Mouse (Mus musculus): ENCODE measurements around the gene Grin2d. TPM values are rescaled to one million over a fixed set of nuclear protein-coding genes. Genes with fewer than 3 reads are reported as not detected.

Grin2d gene
- total and polyA plus RNA-seq, 2 experiments from 2014 or later = 4.4 to 37.8 TPM

GRCm38 (mm10) chr7:45813787-45814779, 64.1 kb downstream of the Grin2d start, which contains the start of gene Cyth2:
Gene Cyth2, minus strand, starts transcription at chr7:45814581.
- Histone ChIP-seq H3K9ac (replicated peaks; ENCODE audit: low read length) (peak within 1 kb of the TSS; percentile 96), H3K36me3 (ENCODE audit: insufficient read depth, low read length) (peaks cover 35% of the 10 kb centered on the region), H3K4me1 (ENCODE audit: insufficient read depth, low read length) (peaks cover 24% of the 10 kb centered on the region), H3K27ac (peak within 1 kb of the TSS; percentile 99), H3K4me2 (ENCODE audit: low read depth, low read length) (peak within 1 kb of the TSS; percentile 93), H3K9me3 (ENCODE audit: low read length) (no peaks in the 10 kb centered on the region), H3K4me3 (ENCODE audit: low read length) (peak within 1 kb of the TSS; percentile 72), H3K27me3 (ENCODE audit: insufficient read depth, low read length) (no peaks in the 10 kb centered on the region)
- peak; percentile 100 for DNase-seq (ENCODE audit: low spot score)
- WGBS = 3% methylated on average over 75 of the region's 92 CpGs
- no peak for TF ChIP-seq CTCF (IDR thresholded peaks at IDR 0.05; ENCODE audit: low read depth)
- ATAC-seq = peak; percentile 98

- DNase-seq (ENCODE audit: low spot score) (no peak), ATAC-seq (no peak)
- peak overlapping the region; percentile 93 for H3K4me2 ChIP-seq (ENCODE audit: low read depth, low read length)
- peaks cover 47% of the 10 kb centered on the region for H3K36me3 ChIP-seq (ENCODE audit: insufficient read depth, low read length)
- TF ChIP-seq CTCF (IDR thresholded peaks at IDR 0.05; ENCODE audit: low read depth) = no peak
- no peak overlapping the region for H3K27ac ChIP-seq
- H3K9me3 ChIP-seq (ENCODE audit: low read length) = no peaks in the 10 kb centered on the region
- H3K4me3 ChIP-seq (ENCODE audit: low read length) = peak overlapping the region; percentile 72
- peak overlapping the region; percentile 96; the same call in 1 of the 2 replicates for H3K9ac ChIP-seq (replicated peaks; ENCODE audit: low read length)
- H3K27me3 ChIP-seq (ENCODE audit: insufficient read depth, low read length) = no peaks in the 10 kb centered on the region
- peaks cover 24% of the 10 kb centered on the region for H3K4me1 ChIP-seq (ENCODE audit: insufficient read depth, low read length)
- WGBS = 86% methylated on average over 8 of the region's 8 CpGs
These were observed 65.3 kb downstream of the Grin2d start for GRCm38 (mm10) chr7:45812921-45813320.

GRCm38 (mm10) chr7:45809276-45810075, 68.7 kb downstream of the Grin2d start:
- no peak for TF ChIP-seq CTCF (IDR thresholded peaks at IDR 0.05; ENCODE audit: low read depth)
- no peak overlapping the region for H3K4me3 ChIP-seq (ENCODE audit: low read length)
- H3K9me3 ChIP-seq (ENCODE audit: low read length) = no peaks in the 10 kb centered on the region
- H3K9ac ChIP-seq (replicated peaks; ENCODE audit: low read length) = no peak overlapping the region
- ATAC-seq = no peak
- H3K27ac ChIP-seq = peak overlapping the region; percentile 26; the same call in 1 of the 2 replicates
- H3K36me3 ChIP-seq (ENCODE audit: insufficient read depth, low read length) = peaks cover 60% of the 10 kb centered on the region
- no peaks in the 10 kb centered on the region for H3K27me3 ChIP-seq (ENCODE audit: insufficient read depth, low read length)
- no peak for DNase-seq (ENCODE audit: low spot score)
- 62% methylated on average over 14 of the region's 14 CpGs for WGBS
- peaks cover 11% of the 10 kb centered on the region; the same call in 1 of the 2 replicates for H3K4me1 ChIP-seq (ENCODE audit: insufficient read depth, low read length)
- no peak overlapping the region for H3K4me2 ChIP-seq (ENCODE audit: low read depth, low read length)

GRCm38 (mm10) chr7:45808471-45808870, 69.7 kb downstream of the Grin2d start:
- H3K9me3 ChIP-seq (ENCODE audit: low read length) = no peaks in the 10 kb centered on the region
- peaks cover 70% of the 10 kb centered on the region for H3K36me3 ChIP-seq (ENCODE audit: insufficient read depth, low read length)
- H3K27me3 ChIP-seq (ENCODE audit: insufficient read depth, low read length) = no peaks in the 10 kb centered on the region
- no peak for DNase-seq (ENCODE audit: low spot score)
- 40% methylated on average over 11 of the region's 11 CpGs for WGBS
- H3K9ac ChIP-seq (replicated peaks; ENCODE audit: low read length) = no peak overlapping the region
- peaks cover 11% of the 10 kb centered on the region; the same call in 1 of the 2 replicates for H3K4me1 ChIP-seq (ENCODE audit: insufficient read depth, low read length)
- peak overlapping the region; percentile 26; the same call in 1 of the 2 replicates for H3K27ac ChIP-seq
- no peak overlapping the region for H3K4me3 ChIP-seq (ENCODE audit: low read length)
- TF ChIP-seq CTCF (IDR thresholded peaks at IDR 0.05; ENCODE audit: low read depth) = no peak
- ATAC-seq = no peak
- no peak overlapping the region for H3K4me2 ChIP-seq (ENCODE audit: low read depth, low read length)

GRCm38 (mm10) chr7:45805941-45806340, 72.2 kb downstream of the Grin2d start:
- Histone ChIP-seq H3K4me3 (ENCODE audit: low read length) (no peak overlapping the region), H3K27ac (no peak overlapping the region; the same call in 1 of the 2 replicates), H3K9ac (replicated peaks; ENCODE audit: low read length) (no peak overlapping the region), H3K36me3 (ENCODE audit: insufficient read depth, low read length) (peaks cover 65% of the 10 kb centered on the region), H3K4me1 (ENCODE audit: insufficient read depth, low read length) (no peaks in the 10 kb centered on the region), H3K9me3 (ENCODE audit: low read length) (no peaks in the 10 kb centered on the region), H3K27me3 (ENCODE audit: insufficient read depth, low read length) (no peaks in the 10 kb centered on the region), H3K4me2 (ENCODE audit: low read depth, low read length) (no peak overlapping the region)
- no peak for TF ChIP-seq CTCF (IDR thresholded peaks at IDR 0.05; ENCODE audit: low read depth)
- DNase-seq (ENCODE audit: low spot score) (peak; percentile 10), ATAC-seq (no peak)
- 70% methylated on average over 5 of the region's 5 CpGs for WGBS

- Histone ChIP-seq H3K4me3 (ENCODE audit: low read length) (no peak overlapping the region), H3K27ac (no peak overlapping the region), H3K27me3 (ENCODE audit: insufficient read depth, low read length) (no peaks in the 10 kb centered on the region), H3K9ac (replicated peaks; ENCODE audit: low read length) (no peak overlapping the region), H3K9me3 (ENCODE audit: low read length) (no peaks in the 10 kb centered on the region), H3K4me2 (ENCODE audit: low read depth, low read length) (no peak overlapping the region), H3K4me1 (ENCODE audit: insufficient read depth, low read length) (peaks cover 3% of the 10 kb centered on the region; the same call in 1 of the 2 replicates), H3K36me3 (ENCODE audit: insufficient read depth, low read length) (peaks cover 31% of the 10 kb centered on the region)
- WGBS = 97% methylated on average over 6 of the region's 6 CpGs
- no peak for TF ChIP-seq CTCF (IDR thresholded peaks at IDR 0.05; ENCODE audit: low read depth)
- ATAC-seq (no peak), DNase-seq (ENCODE audit: low spot score) (no peak)
These were observed 75.6 kb downstream of the Grin2d start for GRCm38 (mm10) chr7:45802551-45802950.

Data from hindbrain, postnatal 0 days (tissue).